Mouse (Mus musculus): ENCODE results near the gene Rnf217.

The Rnf217 gene

DNA sequence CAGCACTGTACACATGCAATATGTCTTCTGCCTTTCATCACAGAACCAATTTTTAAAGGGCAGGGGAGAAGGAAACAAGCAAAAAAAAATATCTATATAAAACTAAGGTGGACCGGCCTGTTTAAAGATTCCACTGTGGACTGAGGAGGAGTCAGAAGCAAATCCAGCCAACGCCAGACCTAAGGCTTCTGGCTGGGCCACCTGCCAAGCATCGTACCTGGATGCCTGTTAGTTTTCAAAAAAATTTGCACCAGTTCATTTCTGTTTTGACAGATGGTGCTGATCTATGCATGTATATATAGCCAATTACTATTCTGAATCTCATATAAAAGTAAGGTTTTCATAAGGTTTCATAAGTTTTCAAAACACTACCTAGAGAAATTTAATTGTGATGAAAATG, 113.2 kb downstream of the Rnf217 start:
- DNase-seq (ENCODE audit: low spot score), result no peak

DNA sequence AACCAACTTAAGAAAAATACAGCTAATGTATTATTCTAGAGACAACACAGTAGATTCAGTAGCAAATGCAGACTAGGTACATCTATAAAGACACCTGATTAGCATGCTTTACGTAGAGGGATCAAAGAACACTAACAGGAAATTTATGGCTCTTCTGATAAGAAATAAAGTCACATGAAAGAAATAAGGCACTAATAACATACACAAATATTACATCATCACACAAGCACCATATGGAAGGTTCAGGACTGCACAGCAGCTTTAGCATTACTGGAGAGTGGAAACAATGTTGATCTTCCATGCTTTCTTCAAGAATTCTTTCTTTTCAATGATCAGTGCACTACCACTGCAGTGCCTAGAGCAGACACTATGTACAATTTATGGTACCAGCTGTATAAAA, 114.7 kb downstream of the Rnf217 start:
- no peak for DNase-seq (ENCODE audit: low spot score)

DNA sequence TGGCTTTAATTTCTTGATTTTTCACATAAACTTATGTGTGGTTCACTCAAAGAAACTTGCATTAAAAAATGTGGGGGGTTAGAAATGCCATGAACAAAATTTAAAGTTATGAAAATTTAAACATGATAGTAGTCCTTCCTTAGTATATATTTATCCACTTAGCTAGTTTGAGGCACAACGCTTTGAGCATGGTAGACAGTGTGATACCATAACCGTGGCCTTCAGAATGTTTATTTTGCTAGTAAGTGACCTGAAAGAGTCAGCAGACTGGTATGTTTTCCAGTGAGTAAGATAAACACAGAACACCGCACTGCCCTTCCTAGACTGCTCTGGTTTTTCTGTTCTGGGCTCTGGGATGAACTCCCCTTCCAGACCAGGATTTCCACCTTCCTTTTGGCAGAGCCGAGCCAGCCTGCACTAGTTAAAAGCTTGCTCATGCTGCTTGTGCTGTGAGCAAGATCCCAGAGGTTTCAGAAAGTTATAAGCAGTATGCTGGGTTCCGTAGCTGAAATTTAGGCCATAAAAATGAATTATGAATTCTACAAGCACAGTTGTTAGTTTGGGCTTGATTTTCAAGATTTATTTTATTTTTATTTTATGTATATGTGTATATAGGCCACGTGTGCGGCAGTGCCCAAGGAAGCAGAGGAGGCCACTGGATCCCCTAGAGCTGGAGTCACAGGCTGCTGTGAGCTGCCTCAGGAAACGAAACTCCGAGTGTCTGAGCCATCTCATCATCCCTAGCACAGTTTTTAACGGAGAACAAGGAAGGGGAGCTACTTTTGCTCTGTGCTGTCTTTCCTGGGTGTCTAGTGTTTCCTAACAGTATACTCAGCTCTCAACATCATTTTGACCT, 141.7 kb downstream of the Rnf217 start:
- no peak for DNase-seq (ENCODE audit: low spot score)

DNA sequence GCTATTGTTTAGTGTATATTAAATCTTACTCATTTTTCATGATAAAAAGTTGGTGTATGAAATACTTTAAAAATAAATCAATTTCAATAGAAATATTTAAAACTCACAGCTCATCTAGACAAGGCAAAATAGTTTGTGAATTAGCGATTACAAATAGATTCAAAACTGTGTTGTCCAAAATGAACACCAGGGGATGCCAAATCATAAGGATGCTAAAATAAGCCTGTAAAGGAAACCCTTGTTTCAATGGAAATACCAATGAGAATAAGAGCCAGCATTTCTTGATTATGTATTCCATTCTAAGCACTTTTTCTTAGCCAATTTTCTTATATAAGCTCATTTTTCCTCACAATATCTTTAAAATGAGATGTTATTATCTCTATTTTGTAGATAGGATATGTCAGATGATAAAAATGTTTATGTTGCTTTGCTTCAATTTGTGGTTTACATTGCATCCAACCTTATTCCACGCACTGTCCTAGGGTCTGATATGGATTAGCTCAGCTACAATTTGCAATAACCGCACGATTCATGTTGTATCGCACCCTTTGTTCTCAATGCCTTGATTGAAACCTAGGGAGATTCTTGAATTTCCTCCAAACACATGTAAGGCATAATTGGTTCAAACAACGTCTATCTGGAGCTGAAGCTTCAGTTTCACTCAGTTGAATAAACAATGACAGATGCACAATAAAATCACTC, 143.0 kb downstream of the Rnf217 start:
- peak; percentile 65 for DNase-seq (ENCODE audit: low spot score)

DNA sequence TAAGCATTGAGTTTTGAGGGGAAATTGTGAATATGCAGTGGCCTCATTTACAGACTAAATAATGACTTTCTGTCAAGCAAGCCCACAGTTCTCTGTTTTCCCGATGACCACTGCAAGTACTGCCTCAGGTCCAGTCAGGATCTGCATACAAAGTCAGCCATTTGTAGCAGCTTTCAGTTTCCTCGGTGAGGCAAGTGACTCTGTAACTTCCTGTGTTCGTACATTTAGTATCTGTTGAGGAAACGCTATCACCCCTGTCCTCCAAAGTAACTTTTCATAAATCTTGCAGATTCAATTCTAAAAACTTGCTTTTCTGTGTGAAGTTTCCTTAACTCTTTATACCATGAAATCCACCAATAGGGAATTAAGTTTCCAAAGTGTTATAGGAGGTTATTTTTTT, 143.6 kb downstream of the Rnf217 start:
- DNase-seq (ENCODE audit: low spot score), result no peak

DNA sequence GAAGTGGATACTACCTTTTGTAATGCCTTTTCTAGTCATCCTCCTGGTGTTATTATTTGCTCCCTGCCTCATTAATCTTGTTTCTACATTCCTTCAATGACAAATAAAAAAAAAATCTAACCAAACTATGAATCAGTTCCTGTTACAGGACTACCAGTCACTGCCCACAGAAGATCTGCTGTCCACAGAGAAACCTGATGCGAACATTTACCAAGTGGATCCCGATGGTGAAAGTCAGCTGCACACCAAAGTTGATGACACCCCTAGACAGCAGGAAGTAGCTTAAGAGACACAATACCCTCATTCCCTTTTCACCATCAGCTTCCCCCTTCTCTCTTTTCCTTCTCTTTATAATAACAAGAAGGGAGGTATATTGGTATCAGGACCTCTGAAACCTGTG, 145.9 kb downstream of the Rnf217 start:
- no peak for DNase-seq (ENCODE audit: low spot score)

DNA sequence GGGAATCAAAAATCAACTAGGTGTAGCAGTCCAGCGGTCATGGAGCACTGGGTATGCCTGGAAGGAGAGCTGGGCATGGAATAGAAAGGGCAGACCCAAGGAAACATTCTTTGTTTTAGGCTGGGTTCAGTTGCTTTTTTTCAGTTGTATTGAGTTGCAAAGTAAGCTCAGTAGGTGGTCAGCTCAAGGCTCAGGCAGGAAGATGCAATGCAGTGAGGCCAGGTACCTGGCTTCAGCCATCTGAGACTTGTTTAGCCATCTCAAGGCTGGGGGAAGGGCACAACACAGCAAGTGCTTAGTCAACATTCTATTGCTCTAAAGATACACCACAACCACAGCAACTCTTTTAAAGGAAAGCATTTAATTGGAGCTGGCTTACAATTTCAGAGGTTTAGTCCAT, 152.2 kb downstream of the Rnf217 start:
- DNase-seq (ENCODE audit: low spot score), result no peak

DNA sequence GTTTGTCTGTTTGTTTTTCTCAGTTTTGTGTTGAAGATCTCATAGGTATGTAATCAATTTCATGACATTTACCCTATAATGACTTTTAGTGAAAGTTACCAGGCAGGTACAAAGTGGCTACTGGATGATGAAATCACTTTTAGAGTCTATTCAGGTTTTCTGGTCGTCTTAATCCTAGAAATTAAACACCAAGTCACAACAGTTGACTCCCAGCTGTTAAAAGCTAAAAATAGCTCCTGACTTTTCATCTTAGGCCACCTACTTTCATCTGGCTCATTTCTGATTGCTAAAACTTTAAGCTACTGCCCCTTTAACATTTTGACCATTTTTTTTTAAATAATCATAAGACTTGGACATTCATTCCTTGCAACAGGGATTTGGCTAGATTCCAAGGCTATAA, 161.9 kb downstream of the Rnf217 start:
- DNase-seq (ENCODE audit: low spot score), result no peak

DNA sequence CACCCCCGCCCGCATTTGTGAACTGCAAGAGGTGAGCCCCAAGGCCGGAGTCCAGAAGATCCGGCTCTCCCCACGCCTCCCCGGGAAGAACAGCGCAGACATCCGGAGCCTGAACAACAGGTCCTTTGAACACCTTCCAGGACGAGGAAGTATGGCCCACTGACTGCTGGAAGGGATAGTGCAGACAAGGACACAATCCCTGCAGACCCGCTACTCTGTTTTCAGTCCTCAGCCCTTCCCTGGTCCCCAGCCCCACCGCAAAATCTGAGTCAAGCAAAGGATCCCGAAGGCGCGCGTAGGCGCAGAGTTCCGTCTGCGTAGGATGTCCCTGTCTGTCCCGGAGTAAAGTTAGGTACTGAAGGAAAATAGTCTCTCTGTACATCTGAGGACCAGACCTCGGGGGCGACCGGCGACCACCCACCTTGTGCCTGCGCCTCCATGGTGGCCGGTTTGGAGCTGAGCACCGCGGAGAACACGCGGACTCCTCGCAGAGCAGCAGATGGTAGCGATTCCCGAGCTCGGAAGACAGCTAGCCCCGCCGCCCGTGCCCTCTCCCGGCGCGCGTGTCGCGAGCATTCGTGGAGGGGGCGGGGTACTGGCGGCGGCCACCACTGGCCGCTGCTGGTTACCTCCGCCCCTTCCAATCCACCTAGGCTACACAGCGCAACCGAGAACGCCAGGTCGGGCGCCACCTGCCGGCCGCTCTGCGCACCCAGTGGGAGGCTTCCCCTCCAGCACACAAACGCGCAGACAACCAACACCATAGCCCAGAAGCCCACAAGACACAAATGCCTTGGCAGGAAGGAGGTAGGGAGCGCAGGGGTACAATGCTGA, 163.5 kb downstream of the Rnf217 start, which contains the start of gene Tpd52l1:
Gene Tpd52l1 (minus strand): TSS at position 668 of the 834 bp plus-strand sequence.
- no peak for DNase-seq (ENCODE audit: low spot score)

DNA sequence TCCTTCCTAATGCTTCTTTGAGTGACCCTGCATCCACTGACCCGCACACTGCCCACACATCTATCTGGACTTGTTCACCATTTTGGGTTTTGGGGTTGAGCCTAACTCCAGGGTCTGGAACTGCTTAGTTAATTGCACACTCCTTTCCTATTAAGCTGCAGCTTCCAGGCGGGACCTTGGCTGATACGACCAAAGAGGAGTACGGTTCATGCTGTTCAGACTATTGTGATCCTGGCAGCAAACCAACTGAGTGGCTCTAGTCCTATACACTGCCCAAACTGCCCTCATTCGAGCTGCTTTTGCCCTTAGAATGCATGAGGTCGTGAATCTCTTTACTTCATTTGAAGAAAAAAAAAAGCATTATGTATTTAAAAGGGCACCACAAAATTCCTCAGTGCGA, 164.8 kb downstream of the Rnf217 start:
- no peak for DNase-seq (ENCODE audit: low spot score)
